Mouse (Mus musculus) testis, adult 2 months (tissue): ENCODE measurements at regions not wholly inside any gene's neighbourhood (a gene's known extent, or its start where the extent isn't known, plus 50 kb on each side); places are given as distances from the start of the nearest gene placed in this dataset.

Experiments
- CTCF ChIP-seq: fragments of 200-500 bp; IDR thresholded peaks from 2 replicates; pipeline ENCODE4 v1.5.1; 2012; ENCODE audit warnings: low read depth, mild to moderate bottlenecking, inconsistent platforms, low read length, moderate library complexity; ENCODE audit not compliant: control insufficient read depth, insufficient read depth, insufficient replicate concordance
- POLR2A ChIP-seq: fragments of 200-500 bp; IDR thresholded peaks from 2 replicates; pipeline ENCODE4 v1.6.1; 2012; ENCODE audit warnings: low read depth, mild to moderate bottlenecking, inconsistent platforms, low read length, moderate library complexity; ENCODE audit not compliant: control insufficient read depth

- TF ChIP-seq CTCF (peak; percentile 84), POLR2A (no peak)
These were observed 81.6 kb upstream of the Cntn1 start for GRCm38 (mm10) chr15:91969378-91969777.
